Mouse (Mus musculus): ENCODE data around the gene Pvalb. TPM values are rescaled to one million over a fixed set of nuclear protein-coding genes. Genes with fewer than 3 reads are reported as not detected.

Gene Pvalb
- polyA plus RNA-seq, 1 experiment from 2014 or later: not detected

DNA sequence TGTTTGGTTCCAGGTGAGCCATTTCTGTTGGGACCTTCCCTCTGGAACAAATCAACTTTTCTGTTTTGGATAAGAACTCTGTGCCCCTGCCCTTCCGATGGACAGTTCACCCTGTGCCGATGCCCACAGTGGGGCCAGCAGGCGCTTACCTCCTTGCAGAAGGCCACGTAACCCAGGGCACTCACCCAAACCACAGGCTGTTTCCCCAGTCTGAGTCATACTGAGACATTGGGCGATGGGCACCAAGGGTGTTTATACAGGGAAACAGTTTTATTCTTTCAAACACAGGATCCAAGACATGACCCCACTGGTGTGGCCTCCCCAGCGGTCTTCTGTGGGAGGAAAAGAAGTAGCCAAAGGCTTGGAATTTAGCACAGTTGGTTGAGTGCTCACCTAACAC is 50.8 kb downstream of the Pvalb start:
- 86% methylated on average over 6 of the region's 6 CpGs for WGBS
- no peak for ATAC-seq (ENCODE audit: insufficient number of reproducible peaks, low FRiP score, low TSS enrichment, low read depth)

GRCm38 (mm10) chr15:78153045-78153775 is 53.0 kb downstream of the Pvalb start:
- Histone ChIP-seq H3K4me3 (replicated peaks) (no peak overlapping the region), H3K4me1 (no peaks in the 10 kb centered on the region), H3K27ac (replicated peaks) (no peak overlapping the region), H3K9ac (no peak overlapping the region), H3K9me3 (replicated peaks) (no peaks in the 10 kb centered on the region), H3K36me3 (no peaks in the 10 kb centered on the region), H3K27me3 (no peaks in the 10 kb centered on the region), H3K4me2 (replicated peaks) (no peak overlapping the region)
- ATAC-seq (ENCODE audit: insufficient number of reproducible peaks, low FRiP score, low TSS enrichment, low read depth): no peak
- 45% methylated on average over 11 of the region's 11 CpGs for whole genome bisulfite sequencing

More for the DNA sequence above, 50.8 kb downstream of the Pvalb start:
- Histone ChIP-seq H3K9me3 (replicated peaks) (no peaks in the 10 kb centered on the region), H3K4me2 (replicated peaks) (no peak overlapping the region), H3K27ac (replicated peaks) (no peak overlapping the region), H3K36me3 (no peaks in the 10 kb centered on the region; the same call in 1 of the 2 replicates), H3K4me3 (replicated peaks) (no peak overlapping the region), H3K4me1 (no peaks in the 10 kb centered on the region), H3K9ac (no peak overlapping the region), H3K27me3 (no peaks in the 10 kb centered on the region)

DNA sequence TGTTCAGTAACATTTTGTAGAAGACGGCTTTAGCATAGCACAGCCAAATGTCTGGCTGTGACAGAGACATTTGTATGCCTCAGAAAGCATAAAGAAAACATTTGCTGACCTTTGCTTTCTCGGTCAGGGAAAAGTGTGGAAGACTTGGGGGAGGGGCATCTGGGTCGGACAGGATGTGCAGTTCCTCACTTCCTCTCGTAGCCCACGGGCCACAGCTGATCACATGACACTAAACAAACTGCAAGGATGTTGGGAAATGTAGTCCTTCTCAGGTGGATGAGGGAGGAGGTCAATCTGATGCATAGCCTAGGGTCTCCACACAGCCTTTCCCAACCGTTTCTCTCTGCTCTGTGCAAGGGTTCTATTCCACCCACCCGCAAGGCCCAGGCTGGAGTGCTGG is 57.6 kb downstream of the Pvalb start:
- no peak for ATAC-seq (ENCODE audit: insufficient number of reproducible peaks, low FRiP score, low TSS enrichment, low read depth)
- Histone ChIP-seq H3K9ac (no peak overlapping the region), H3K27me3 (no peaks in the 10 kb centered on the region), H3K4me2 (replicated peaks) (no peak overlapping the region), H3K4me3 (replicated peaks) (no peak overlapping the region), H3K9me3 (replicated peaks) (no peaks in the 10 kb centered on the region), H3K36me3 (no peaks in the 10 kb centered on the region), H3K4me1 (no peaks in the 10 kb centered on the region), H3K27ac (replicated peaks) (no peak overlapping the region)
- WGBS: 69% methylated on average over 7 of the region's 7 CpGs

Other genes with a start within 250 kb of the Pvalb start
- 4.9 and 6.1 TPM in 2 replicates for gene Foxred2, start 249.7 kb downstream of the Pvalb start, polyA plus RNA-seq (2015; fragmentation: Nextera tagmentation; extraction: Ambion mirVana)
- 177 and 186 TPM in 2 replicates for gene Eif3d, start 235.6 kb downstream of the Pvalb start, polyA plus RNA-seq (2015; fragmentation: Nextera tagmentation; extraction: Ambion mirVana)
- 0.04 TPM in 1 of 2 replicates, not detected in the other for gene Cacng2, start 86.4 kb downstream of the Pvalb start, polyA plus RNA-seq (2015; fragmentation: Nextera tagmentation; extraction: Ambion mirVana)
- gene Ift27, start 32.3 kb downstream of the Pvalb start, polyA plus RNA-seq (2015; fragmentation: Nextera tagmentation; extraction: Ambion mirVana): 89.5 and 97.3 TPM in 2 replicates
- 4.7 and 6.2 TPM in 2 replicates for gene Ncf4, start 38.4 kb upstream of the Pvalb start, polyA plus RNA-seq (2015; fragmentation: Nextera tagmentation; extraction: Ambion mirVana)
- 1.2 and 1.5 TPM in 2 replicates for gene Csf2rb2, start 99.3 kb upstream of the Pvalb start, polyA plus RNA-seq (2015; fragmentation: Nextera tagmentation; extraction: Ambion mirVana)
- 6.4 and 6.9 TPM in 2 replicates for gene Csf2rb, start 119.4 kb upstream of the Pvalb start, polyA plus RNA-seq (2015; fragmentation: Nextera tagmentation; extraction: Ambion mirVana)
- 0.83 TPM in 1 of 2 replicates, not detected in the other for gene Tex33, start 189.5 kb upstream of the Pvalb start, polyA plus RNA-seq (2015; fragmentation: Nextera tagmentation; extraction: Ambion mirVana)
- 49.1 and 68.9 TPM in 2 replicates for gene Tst, start 199.5 kb upstream of the Pvalb start, polyA plus RNA-seq (2015; fragmentation: Nextera tagmentation; extraction: Ambion mirVana)
- 2.8 and 4.1 TPM in 2 replicates for gene Mpst, start 200.0 kb upstream of the Pvalb start, polyA plus RNA-seq (2015; fragmentation: Nextera tagmentation; extraction: Ambion mirVana)
- 59.0 and 62.5 TPM in 2 replicates for gene Kctd17, start 222.2 kb upstream of the Pvalb start, polyA plus RNA-seq (2015; fragmentation: Nextera tagmentation; extraction: Ambion mirVana)

Data from embryonic facial prominence, embryonic 15.5 days (tissue).